Mouse (Mus musculus) left cerebral cortex, postnatal 10 days (tissue): ENCODE measurements at regions not wholly inside any gene's neighbourhood (a gene's known extent, or its start where the extent isn't known, plus 50 kb on each side); places are given as distances from the start of the nearest gene placed in this dataset.

ENCODE experiments used
- DNase-seq, 2 experiments: peaks; one replicate each; pipeline ENCODE4 v3.0.0; 2021 to 2022; ENCODE audit warnings: low spot score in 2 of 2, mixed read lengths in 1 of 2; ENCODE audit errors: extremely low spot score in 1 of 2
- intact Hi-C: fragments of 180-260 bp; cut with DNase I; formaldehyde crosslinking; loops from one replicate; pipeline ENCODE4 v1.15.1; 2025

GRCm38 (mm10) chr11:41533009-41533408, 467.6 kb downstream of the Gabrg2 start:
- intact Hi-C loops = no loop called here
- DNase-seq = no peak

- intact Hi-C loops = no loop called here
- peak in 1 of 2 experiments; percentile 13 for DNase-seq
Measured at GRCm38 (mm10) chr11:41531971-41532896, 468.4 kb downstream of the Gabrg2 start.

DNA sequence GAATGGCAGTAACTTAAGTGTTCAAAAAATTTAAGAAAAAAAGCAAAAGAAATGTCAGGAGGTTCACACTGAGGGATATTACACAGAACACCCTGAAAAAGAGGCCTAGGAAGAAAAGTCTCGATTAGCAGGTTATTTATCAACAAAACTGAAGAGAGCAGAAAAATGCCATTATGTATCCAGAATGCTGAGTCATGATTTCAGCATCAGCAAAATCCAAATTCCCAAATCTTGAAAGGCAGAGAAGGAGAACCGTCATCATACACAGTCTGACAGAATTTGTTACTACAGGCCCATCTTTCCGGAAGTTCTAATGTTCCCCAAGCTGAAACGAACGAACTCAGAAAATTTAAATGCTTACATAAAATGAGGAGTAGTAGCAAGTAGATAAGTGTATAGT, 475.7 kb downstream of the Gabrg2 start:
- intact Hi-C loops = no loop called here
- no peak for DNase-seq

GRCm38 (mm10) chr11:41493277-41493676, 507.4 kb downstream of the Gabrg2 start:
- intact Hi-C loops = no loop called here
- DNase-seq = peak; percentile 22 to 34

DNA sequence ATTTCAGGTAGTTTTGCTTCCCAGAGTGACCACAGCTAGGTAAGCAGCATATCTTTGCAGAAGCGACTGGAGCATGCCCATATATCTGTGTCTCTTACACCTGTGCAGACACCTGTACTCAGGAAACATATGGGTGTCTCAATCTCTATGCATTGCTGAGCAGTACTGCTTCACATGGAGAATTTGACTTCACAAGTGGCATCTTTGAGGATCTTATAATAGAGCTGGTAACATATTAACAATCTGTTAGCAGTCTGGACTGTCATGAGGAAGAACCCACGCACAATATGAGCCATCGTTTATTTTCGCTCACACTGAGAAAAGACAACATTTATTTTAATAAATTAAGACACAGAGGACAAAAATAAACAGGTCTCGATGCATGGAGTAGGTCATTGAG, 508.7 kb downstream of the Gabrg2 start:
- peak in 1 of 2 experiments; percentile 53 for DNase-seq
- intact Hi-C loops = no loop called here

GRCm38 (mm10) chr11:41491279-41491678, 509.4 kb downstream of the Gabrg2 start:
- intact Hi-C loops = no loop called here
- DNase-seq = peak in 1 of 2 experiments; percentile 48

- no peak for DNase-seq
- intact Hi-C loops = no loop called here
Measured at GRCm38 (mm10) chr11:41483881-41484280, 516.8 kb downstream of the Gabrg2 start.

DNA sequence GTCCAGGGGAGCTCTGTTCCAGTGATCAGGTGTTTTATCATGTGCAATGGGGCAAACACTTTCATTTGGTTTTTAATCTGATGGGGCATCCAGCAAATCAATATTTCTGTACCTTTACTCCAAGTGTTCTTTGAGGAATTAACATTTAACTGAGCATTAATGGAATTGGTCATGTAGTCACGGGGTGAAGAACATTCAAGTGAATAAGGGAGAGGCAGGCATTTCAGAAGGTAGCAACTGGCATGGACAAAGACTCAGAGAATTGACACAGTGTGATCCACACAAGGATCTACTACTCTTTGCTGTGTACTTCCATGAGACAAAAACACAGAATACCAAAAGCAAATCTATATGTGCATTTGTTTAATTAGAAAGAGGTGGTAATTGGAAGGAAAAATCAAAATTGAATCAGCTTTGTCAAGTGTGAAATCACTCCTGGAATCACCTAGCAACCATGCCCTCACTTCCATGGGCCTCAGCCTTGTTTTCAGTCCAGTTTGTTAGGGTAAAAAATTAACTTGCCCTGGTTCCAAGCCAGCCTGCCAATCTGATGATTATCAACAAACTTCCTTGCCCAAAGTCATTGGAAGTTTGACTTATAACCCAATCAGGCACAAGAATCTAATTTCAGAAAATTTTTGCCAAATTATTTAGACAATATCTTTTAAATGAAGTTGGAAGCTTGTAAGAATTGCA, 529.6 kb downstream of the Gabrg2 start:
- intact Hi-C loops = no loop called here
- no peak for DNase-seq

DNA sequence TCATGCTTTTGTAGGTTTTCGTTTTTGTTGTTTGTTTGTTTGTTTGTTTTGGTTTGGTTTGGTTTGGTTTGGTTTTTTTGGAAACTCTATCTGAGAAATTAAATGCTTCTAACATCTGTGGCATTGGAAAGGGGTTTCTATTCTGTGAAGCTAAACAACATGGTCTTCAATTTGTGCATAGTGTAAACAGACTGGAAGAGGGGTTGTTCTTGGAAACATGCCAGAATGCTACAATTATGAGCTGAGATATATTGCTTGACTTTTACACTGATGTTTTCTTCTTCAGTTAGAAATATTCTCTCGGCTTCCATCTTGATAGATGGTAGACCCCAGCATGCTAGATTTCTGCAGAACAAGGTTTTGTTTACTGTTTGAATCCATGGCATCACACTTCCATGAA, 533.3 kb downstream of the Gabrg2 start:
- DNase-seq = no peak
- intact Hi-C loops = no loop called here

GRCm38 (mm10) chr11:41433846-41434245, 566.8 kb downstream of the Gabrg2 start:
- DNase-seq = no peak
- intact Hi-C loops = loop anchor here (10.0 kb wide), 1 partner anchor 741 kb away; no protein-coding TSS in a partner anchor

DNA sequence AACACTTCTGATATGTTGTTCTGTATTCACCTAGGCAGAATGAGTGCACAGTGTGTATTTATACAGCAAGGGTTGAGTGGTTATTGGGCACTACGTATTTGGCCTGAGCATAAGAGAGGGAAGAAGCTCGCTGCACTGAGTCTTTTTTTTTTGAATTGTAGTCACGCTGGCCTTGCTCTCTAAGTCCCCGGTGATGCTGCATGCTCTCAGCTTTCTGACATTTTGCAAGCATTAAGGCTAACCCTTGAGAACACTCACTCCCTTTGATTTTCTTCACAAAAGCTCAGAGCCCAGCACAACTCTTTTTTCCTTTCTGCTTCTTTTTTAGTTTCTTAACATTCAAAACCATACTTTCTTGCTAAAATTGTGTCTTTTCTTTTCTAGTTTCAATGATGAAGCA, 575.1 kb downstream of the Gabrg2 start:
- intact Hi-C loops = no loop called here
- no peak for DNase-seq
